Mouse (Mus musculus) megakaryocyte, embryonic 14.5 days (primary cell): ENCODE measurements around the gene Mad1l1.

Experiments
- FLI1 ChIP-seq: IDR thresholded peaks from 2 replicates; pipeline ENCODE4 v1.6.1; 2012; ENCODE audit warnings: low read length, inconsistent platforms, mixed read lengths
- GATA1 ChIP-seq: IDR thresholded peaks from 3 replicates; pipeline ENCODE4 v1.6.1; 2012; ENCODE audit warnings: mixed read lengths, low read length, inconsistent platforms, borderline replicate concordance

DNA sequence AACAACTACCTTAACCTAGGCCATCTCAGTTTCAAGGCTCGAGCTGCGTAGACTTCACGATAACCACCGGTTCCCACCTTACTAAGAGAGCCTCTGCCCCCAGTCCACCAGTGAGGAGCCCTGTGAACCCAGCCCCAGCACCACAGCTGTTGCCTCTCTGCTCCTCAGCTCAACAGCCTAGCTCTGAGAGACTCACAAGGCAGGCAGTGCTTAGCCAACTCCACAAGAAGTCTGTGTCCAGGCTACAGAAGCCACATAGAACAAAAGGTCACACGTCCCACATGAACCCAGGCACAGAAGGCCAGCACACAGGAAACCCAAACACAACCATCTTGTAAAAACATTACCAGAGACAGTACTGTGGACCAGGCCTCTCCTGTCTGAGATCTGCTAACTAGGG lies 62.7 kb downstream of the Mad1l1 start:
- TF ChIP-seq GATA1 (no peak), FLI1 (no peak)
